Comparison of ENCODE assay signal across 12 mouse cellular contexts in the genomic region with DNA sequence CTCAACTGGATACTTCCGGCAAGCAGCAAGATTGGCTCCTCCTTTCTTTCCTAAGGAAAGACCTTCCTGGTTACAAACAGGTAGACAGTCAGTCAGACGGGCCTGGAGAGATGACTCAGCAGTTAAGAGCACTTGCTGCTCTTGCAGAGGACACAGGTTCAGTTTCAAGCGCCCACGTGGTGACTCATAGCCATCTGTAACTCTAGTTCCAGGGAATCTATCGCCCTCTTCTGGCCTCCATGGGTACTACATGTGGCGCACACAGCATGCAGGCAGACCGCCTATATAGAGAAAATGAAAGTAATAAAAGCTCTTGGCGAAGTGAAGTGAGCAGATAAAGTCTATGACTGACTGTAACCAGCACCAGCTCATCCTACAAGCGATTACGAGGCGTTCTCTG.
DNase-seq lines count a peak whose midpoint lies in the region; ATAC-seq and TF ChIP-seq lines count a peak whose summit lies in the region.
"Had no signal": no experiment of that assay in that cellular context is flagged by ENCODE, and none has a peak within 500 bp of the region (broad histone marks: within the 10 kb centered on the region; RNA-seq: fewer than 3 reads in every experiment).

No protein-coding gene starts in this region.

- H3K4me1 ChIP-seq in E14TG2a.4 (replicated peaks; ENCODE audit: low read depth, low read length): peaks cover 73% of the 10 kb centered on the region
- peaks cover 13% of the 10 kb centered on the region for H3K4me1 ChIP-seq in limb, embryonic 10.5 days
- no peaks in the 10 kb centered on the region; the same call in 1 of the 2 replicates for H3K4me1 ChIP-seq in forebrain, embryonic 16.5 days (replicated peaks; ENCODE audit: control insufficient read depth, insufficient read depth, low read length)
- H3K4me1 ChIP-seq: hindbrain, embryonic 12.5 days had no signal

- H3K4me3 ChIP-seq in E14TG2a.4 (replicated peaks; ENCODE audit: low read length): peak overlapping the region; percentile 55
- H3K4me3 ChIP-seq in limb, embryonic 10.5 days: no peak overlapping the region
- H3K4me3 ChIP-seq in forebrain, embryonic 16.5 days (replicated peaks; ENCODE audit: low read length): no peak overlapping the region
- H3K4me3 ChIP-seq: forebrain, embryonic 15.5 days; hindbrain, embryonic 12.5 days had no signal

- DNase-seq in kidney, postnatal 10 days: peak; percentile 30
- no peak for DNase-seq in kidney, adult 9 months
- DNase-seq in 416B (ENCODE audit: low read depth): peak; percentile 62
- DNase-seq in induced T-regulatory cell, adult 2 months (ENCODE audit: low read depth): peak; percentile 38
- no peak for DNase-seq in limb, embryonic 10.5 days (ENCODE audit: low spot score)
- DNase-seq in right cerebral cortex, postnatal 4 days: no peak
- DNase-seq: cerebellum, postnatal 10 days; left cerebral cortex, postnatal 4 days had no signal

- H3K9me3 ChIP-seq in E14TG2a.4 (ENCODE audit: low read length): peaks cover 6% of the 10 kb centered on the region; the same call in 1 of the 2 replicates
- H3K9me3 ChIP-seq in limb, embryonic 10.5 days (replicated peaks): no peaks in the 10 kb centered on the region
- H3K9me3 ChIP-seq in forebrain, embryonic 16.5 days (ENCODE audit: control insufficient read depth, low read length): 0 out of 2 replicates have a peak, but pooled peaks cover 3% of the 10 kb centered on the region
- H3K9me3 ChIP-seq: forebrain, embryonic 15.5 days had no signal

- H3K36me3 ChIP-seq in E14TG2a.4 (ENCODE audit: insufficient read depth, low read length): no peaks in the 10 kb centered on the region
- H3K36me3 ChIP-seq in limb, embryonic 10.5 days: no peaks in the 10 kb centered on the region
- no peaks in the 10 kb centered on the region for H3K36me3 ChIP-seq in forebrain, embryonic 16.5 days (ENCODE audit: control insufficient read depth, insufficient read depth)
- H3K36me3 ChIP-seq: forebrain, embryonic 15.5 days; hindbrain, embryonic 12.5 days had no signal

- H3K27ac ChIP-seq in limb, embryonic 10.5 days: no peak overlapping the region
- no peak overlapping the region for H3K27ac ChIP-seq in forebrain, embryonic 16.5 days (ENCODE audit: low read length)
- H3K27ac ChIP-seq: forebrain, embryonic 15.5 days; hindbrain, embryonic 12.5 days had no signal

- ATAC-seq in forebrain, embryonic 16.5 days: no peak
- ATAC-seq: forebrain, embryonic 15.5 days had no signal

- H3K9ac ChIP-seq in forebrain, embryonic 16.5 days (replicated peaks; ENCODE audit: low read depth, low read length): no peak overlapping the region
- H3K9ac ChIP-seq: forebrain, embryonic 15.5 days; hindbrain, embryonic 12.5 days had no signal

- no peak overlapping the region for H3K4me2 ChIP-seq in forebrain, embryonic 16.5 days (ENCODE audit: low read length)
- H3K4me2 ChIP-seq: forebrain, embryonic 15.5 days; hindbrain, embryonic 12.5 days had no signal

- 80% methylated on average over 11 of the region's 11 CpGs for WGBS in limb, embryonic 10.5 days
- WGBS in forebrain, embryonic 16.5 days: 87% methylated on average over 11 of the region's 11 CpGs

- H3K27me3 ChIP-seq in E14TG2a.4 (ENCODE audit: insufficient read depth, low read length): peaks cover 6% of the 10 kb centered on the region; the same call in 1 of the 2 replicates
- peaks cover 3% of the 10 kb centered on the region; the same call in 1 of the 2 replicates for H3K27me3 ChIP-seq in limb, embryonic 10.5 days (ENCODE audit: low read depth, poor library complexity, severe bottlenecking)
- peaks cover 22% of the 10 kb centered on the region for H3K27me3 ChIP-seq in forebrain, embryonic 16.5 days (replicated peaks; ENCODE audit: control insufficient read depth, insufficient read depth, low read length)
- H3K27me3 ChIP-seq: hindbrain, embryonic 12.5 days had no signal

- peak; percentile 99 for TF ChIP-seq CTCF in E14TG2a.4 (conservative IDR thresholded peaks at IDR 0.05; ENCODE audit: low read length)

Comparison
In these comparisons a context has a peak if more than half of its experiments do, and no peak if none do; other contexts are left out.
1. DNase-seq: peak in kidney, postnatal 10 days (single experiment), 416B (single experiment) and induced T-regulatory cell, adult 2 months (single experiment); none in kidney, adult 9 months (single experiment), limb, embryonic 10.5 days (single experiment) and right cerebral cortex, postnatal 4 days (single experiment).